Mouse (Mus musculus) megakaryocyte, embryonic 14.5 days (primary cell): ENCODE results near the gene She.

ENCODE experiments used
- FLI1 ChIP-seq: IDR thresholded peaks from 2 replicates; pipeline ENCODE4 v1.6.1; 2012; ENCODE audit warnings: low read length, inconsistent platforms, mixed read lengths
- GATA1 ChIP-seq: IDR thresholded peaks from 3 replicates; pipeline ENCODE4 v1.6.1; 2012; ENCODE audit warnings: mixed read lengths, low read length, inconsistent platforms, borderline replicate concordance

DNA sequence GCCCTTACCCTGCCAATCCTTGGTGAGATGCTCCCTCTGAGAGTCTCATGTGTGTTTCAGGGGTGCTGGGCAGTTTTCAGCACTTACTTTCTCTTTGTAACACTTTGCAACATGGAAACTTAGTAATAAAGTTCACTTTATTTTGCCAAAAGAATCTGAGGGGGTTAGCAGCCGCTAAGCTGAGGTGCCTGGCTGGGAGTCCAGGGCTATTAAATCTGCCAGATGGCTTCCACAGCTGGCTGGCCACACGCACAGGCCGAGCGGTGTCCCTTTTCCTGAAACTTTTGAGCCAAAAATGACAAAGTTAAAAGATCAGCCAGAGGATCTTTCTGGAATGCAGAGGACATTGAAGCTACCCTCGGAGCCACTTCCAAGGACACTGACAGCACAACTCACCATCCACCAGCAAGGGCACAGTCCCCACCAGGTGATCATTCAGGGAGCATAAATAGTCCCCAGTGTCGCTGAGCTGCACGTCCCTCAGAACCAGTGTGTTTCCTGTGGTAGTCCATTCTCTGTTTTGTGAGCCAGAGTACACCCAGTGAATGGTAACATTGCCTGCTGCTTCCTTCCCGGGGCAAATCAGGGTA is 58.8 kb downstream of the She start:
- TF ChIP-seq GATA1 (no peak), FLI1 (no peak)
